Mouse (Mus musculus) spleen, postnatal 4 days (tissue): ENCODE data around the gene Vstm2l.

Source experiments
- DNase-seq, 2 experiments: peaks; one replicate each; pipeline ENCODE4 v3.0.0; 2022; ENCODE audit warnings: low spot score in 2 of 2

Gene Vstm2l

GRCm38 (mm10) chr2:157914105-157914764 lies at the start of gene Vstm2l:
Gene Vstm2l (plus strand): TSS chr2:157914653.
- no peak for DNase-seq

- DNase-seq, result no peak
Observed at GRCm38 (mm10) chr2:157867126-157867525, 47.3 kb upstream of the Vstm2l start.

- DNase-seq, result no peak
Observed at GRCm38 (mm10) chr2:157870247-157870646, 44.2 kb upstream of the Vstm2l start.

- DNase-seq, result no peak
Observed at GRCm38 (mm10) chr2:157873223-157873622, 41.2 kb upstream of the Vstm2l start.

- no peak for DNase-seq
Observed at GRCm38 (mm10) chr2:157873691-157874090, 40.8 kb upstream of the Vstm2l start.

- no peak for DNase-seq
Observed at GRCm38 (mm10) chr2:157875111-157875510, 39.3 kb upstream of the Vstm2l start.

GRCm38 (mm10) chr2:157877394-157877793 lies 37.1 kb upstream of the Vstm2l start:
- no peak for DNase-seq

GRCm38 (mm10) chr2:157877967-157878366 lies 36.5 kb upstream of the Vstm2l start:
- no peak for DNase-seq

- DNase-seq, result no peak
Observed at GRCm38 (mm10) chr2:157881939-157882338, 32.5 kb upstream of the Vstm2l start.

- no peak for DNase-seq
Observed at GRCm38 (mm10) chr2:157887275-157888025, 27.0 kb upstream of the Vstm2l start.

GRCm38 (mm10) chr2:157891166-157891565 lies 23.3 kb upstream of the Vstm2l start:
- no peak for DNase-seq

GRCm38 (mm10) chr2:157897131-157897530 lies 17.3 kb upstream of the Vstm2l start:
- DNase-seq, result no peak

GRCm38 (mm10) chr2:157913204-157913636 lies 1.2 kb upstream of the Vstm2l start:
- peak; percentile 71 to 90 for DNase-seq

- no peak for DNase-seq
Observed at GRCm38 (mm10) chr2:157913705-157914104, 748 bp upstream of the Vstm2l start.

GRCm38 (mm10) chr2:157914889-157915517 lies 550 bp downstream of the Vstm2l start:
- DNase-seq, result no peak

GRCm38 (mm10) chr2:157918529-157918928 lies 4.1 kb downstream of the Vstm2l start:
- DNase-seq, result no peak

GRCm38 (mm10) chr2:157921551-157921950 lies 7.1 kb downstream of the Vstm2l start:
- no peak for DNase-seq

GRCm38 (mm10) chr2:157923406-157923805 lies 9.0 kb downstream of the Vstm2l start:
- no peak for DNase-seq

GRCm38 (mm10) chr2:157924504-157924903 lies 10.1 kb downstream of the Vstm2l start:
- no peak for DNase-seq

- DNase-seq, result no peak
Observed at GRCm38 (mm10) chr2:157926502-157926901, 12.0 kb downstream of the Vstm2l start.

GRCm38 (mm10) chr2:157926927-157927326 lies 12.5 kb downstream of the Vstm2l start:
- DNase-seq, result no peak

- DNase-seq, result no peak
Observed at GRCm38 (mm10) chr2:157927397-157927796, 12.9 kb downstream of the Vstm2l start.

GRCm38 (mm10) chr2:157927815-157928214 lies 13.4 kb downstream of the Vstm2l start:
- DNase-seq, result no peak
